In the genomic region with DNA sequence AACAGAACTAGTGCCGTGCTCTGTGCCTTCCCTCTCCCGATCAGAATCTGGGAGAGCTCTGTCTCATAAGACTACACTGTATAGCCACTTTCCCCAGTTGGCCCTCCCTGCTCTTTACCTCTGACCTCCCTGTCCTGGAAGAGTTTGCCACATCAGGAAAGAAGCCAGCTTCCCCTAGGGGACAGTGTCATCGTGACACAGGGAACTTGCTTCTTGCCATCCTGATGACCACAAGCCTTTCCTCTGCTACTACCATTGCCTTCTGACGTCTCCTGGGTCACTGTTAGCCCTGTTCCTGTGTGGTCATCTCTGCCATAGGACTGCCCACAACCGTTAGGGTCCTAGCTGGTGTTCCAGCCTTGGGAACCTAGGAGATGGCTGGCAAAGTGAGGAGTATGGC, we compare ENCODE assay signal across 13 mouse cellular contexts. TPM values are rescaled to one million over a fixed set of nuclear protein-coding genes. Genes with fewer than 3 reads are reported as not detected.
DNase-seq lines count a peak whose midpoint lies in the region; ATAC-seq and TF ChIP-seq lines count a peak whose summit lies in the region.
"Had no signal": no experiment of that assay in that cellular context is flagged by ENCODE, and none has a peak within 500 bp of the region (broad histone marks: within the 10 kb centered on the region; RNA-seq: fewer than 3 reads in every experiment).

No protein-coding gene starts in this region.

- H3K79me2 ChIP-seq in heart, adult 2 months (replicated peaks; ENCODE audit: control insufficient read depth, insufficient read depth, low read length), result no peaks in the 10 kb centered on the region

- no peak for DNase-seq in heart, adult 2 months
- DNase-seq in gastrocnemius, postnatal 25 days, result no peak
- no peak for DNase-seq in cerebellum, adult 9-11 months
- no peak for DNase-seq in gastrocnemius, postnatal 4 days (ENCODE audit: low spot score in 2 of 2)
- DNase-seq: cerebellum, adult 11 months; gastrocnemius, postnatal 10 days; heart, postnatal 14 days; kidney, postnatal 25 days; right cerebral cortex, adult 18-20 months had no signal

- 85% methylated on average over 5 of the region's 5 CpGs for WGBS in heart, embryonic 13.5 days
- WGBS in heart, adult 2 months, result 79% methylated on average over 5 of the region's 5 CpGs
- 75% methylated on average over 5 of the region's 5 CpGs for WGBS in hindbrain, embryonic 12.5 days
- WGBS in midbrain, embryonic 13.5 days, result 79% methylated on average over 5 of the region's 5 CpGs

- no peak overlapping the region for H3K4me3 ChIP-seq in heart, embryonic 13.5 days
- H3K4me3 ChIP-seq in heart, adult 2 months, result no peak overlapping the region
- peak overlapping the region; percentile 94 for H3K4me3 ChIP-seq in E14TG2a.4 (replicated peaks; ENCODE audit: low read length)
- H3K4me3 ChIP-seq in hindbrain, embryonic 12.5 days, result no peak overlapping the region
- no peak overlapping the region for H3K4me3 ChIP-seq in midbrain, embryonic 13.5 days (replicated peaks)

- H3K36me3 ChIP-seq in heart, embryonic 13.5 days, result no peaks in the 10 kb centered on the region
- H3K36me3 ChIP-seq in heart, adult 2 months (ENCODE audit: control insufficient read depth, insufficient read depth, low read length), result no peaks in the 10 kb centered on the region
- H3K36me3 ChIP-seq in E14TG2a.4 (ENCODE audit: insufficient read depth, low read length), result peaks cover 83% of the 10 kb centered on the region
- H3K36me3 ChIP-seq in hindbrain, embryonic 12.5 days, result no peaks in the 10 kb centered on the region
- no peaks in the 10 kb centered on the region for H3K36me3 ChIP-seq in midbrain, embryonic 13.5 days

- TF ChIP-seq EP300 in heart, adult 2 months (IDR thresholded peaks at IDR 0.05; ENCODE audit: insufficient read depth, low read depth, low read length), result no peak

- intact Hi-C loops in heart, adult 2 months (cut with DNase I), result no loop called here

- H3K9ac ChIP-seq in heart, embryonic 13.5 days, result 0 out of 2 replicates have a peak overlapping the region, but pooled peaks have one; percentile 15
- no peak overlapping the region for H3K9ac ChIP-seq in heart, adult 2 months (ENCODE audit: low read depth, low read length)
- H3K9ac ChIP-seq in hindbrain, embryonic 12.5 days, result peak overlapping the region; percentile 41; the same call in 1 of the 2 replicates
- no peak overlapping the region for H3K9ac ChIP-seq in midbrain, embryonic 13.5 days (replicated peaks)

- H3K27me3 ChIP-seq in heart, embryonic 13.5 days (replicated peaks), result no peaks in the 10 kb centered on the region
- H3K27me3 ChIP-seq in heart, adult 2 months (ENCODE audit: control insufficient read depth, insufficient read depth, low read length), result no peaks in the 10 kb centered on the region
- H3K27me3 ChIP-seq in E14TG2a.4 (ENCODE audit: insufficient read depth, low read length), result no peaks in the 10 kb centered on the region
- no peaks in the 10 kb centered on the region for H3K27me3 ChIP-seq in hindbrain, embryonic 12.5 days
- no peaks in the 10 kb centered on the region for H3K27me3 ChIP-seq in midbrain, embryonic 13.5 days

- no peak for TF ChIP-seq CTCF in heart, adult 2 months (IDR thresholded peaks at IDR 0.05)
- TF ChIP-seq CTCF in E14TG2a.4 (conservative IDR thresholded peaks at IDR 0.05; ENCODE audit: low read length), result no peak

- no peak for TF ChIP-seq POLR2A in heart, adult 2 months (IDR thresholded peaks at IDR 0.05; ENCODE audit: insufficient read depth, low read depth, low read length)

- no peak for ATAC-seq in heart, embryonic 13.5 days (ENCODE audit: extremely low read depth, insufficient number of reproducible peaks, low FRiP score, low TSS enrichment)
- ATAC-seq in hindbrain, embryonic 12.5 days (ENCODE audit: low FRiP score), result no peak
- no peak for ATAC-seq in midbrain, embryonic 13.5 days

- H3K27ac ChIP-seq in heart, embryonic 13.5 days (replicated peaks), result no peak overlapping the region
- no peak overlapping the region for H3K27ac ChIP-seq in heart, adult 2 months
- peak overlapping the region; percentile 87 for H3K27ac ChIP-seq in hindbrain, embryonic 12.5 days
- peak overlapping the region; percentile 58 for H3K27ac ChIP-seq in midbrain, embryonic 13.5 days

- peaks cover 69% of the 10 kb centered on the region for H3K4me1 ChIP-seq in heart, embryonic 13.5 days
- H3K4me1 ChIP-seq in heart, adult 2 months (ENCODE audit: control insufficient read depth, insufficient read depth, low read length), result peaks cover 9% of the 10 kb centered on the region; the same call in 1 of the 2 replicates
- peaks cover 90% of the 10 kb centered on the region for H3K4me1 ChIP-seq in E14TG2a.4 (replicated peaks; ENCODE audit: low read depth, low read length)
- H3K4me1 ChIP-seq in hindbrain, embryonic 12.5 days, result peaks cover 79% of the 10 kb centered on the region
- H3K4me1 ChIP-seq in midbrain, embryonic 13.5 days (replicated peaks), result peaks cover 81% of the 10 kb centered on the region

- H3K9me3 ChIP-seq in heart, embryonic 13.5 days, result no peaks in the 10 kb centered on the region
- H3K9me3 ChIP-seq in E14TG2a.4 (ENCODE audit: low read length), result no peaks in the 10 kb centered on the region
- no peaks in the 10 kb centered on the region for H3K9me3 ChIP-seq in hindbrain, embryonic 12.5 days (replicated peaks)
- no peaks in the 10 kb centered on the region for H3K9me3 ChIP-seq in midbrain, embryonic 13.5 days

- H3K4me2 ChIP-seq in heart, embryonic 13.5 days, result no peak overlapping the region
- 0 out of 2 replicates have a peak overlapping the region, but pooled peaks have one; percentile 29 for H3K4me2 ChIP-seq in hindbrain, embryonic 12.5 days (replicated peaks)
- H3K4me2 ChIP-seq in midbrain, embryonic 13.5 days (replicated peaks), result peak overlapping the region; percentile 17; the same call in 1 of the 2 replicates

RNA-seq across cellular contexts. Expression of a gene that starts 16.3 kb away (rescaled TPM):
- polyA plus RNA-seq in heart, embryonic 13.5 days (2015; fragmentation: Nextera tagmentation; extraction: Ambion mirVana), result 9.9 and 11.3 TPM in 2 replicates
- 10 to 100 TPM; 10.5 to 11.4 TPM for total RNA-seq in heart, adult 2 months (2021)
- polyA plus RNA-seq in heart, adult 2 months (2012; rRNA removed), result 10.5 and 12.3 TPM in 2 replicates
- polyA plus RNA-seq in hindbrain, embryonic 12.5 days (2016; fragmentation: Nextera tagmentation; extraction: Ambion mirVana), result 20.9 and 21.1 TPM in 2 replicates
- polyA plus RNA-seq in midbrain, embryonic 13.5 days (2015; fragmentation: Nextera tagmentation; extraction: Ambion mirVana), result 22.8 and 24.0 TPM in 2 replicates
- total RNA-seq in gastrocnemius, postnatal 25 days (2021), result 1 to 10 TPM; 1.6 to 2.5 TPM
- 1 to 10 TPM; 5.4 to 5.6 TPM for total RNA-seq in gastrocnemius, postnatal 4 days (2021)

RNA-seq across cellular contexts. Expression of a gene that starts 29.7 kb away (rescaled TPM):
- 54.2 and 57.9 TPM in 2 replicates for polyA plus RNA-seq in heart, embryonic 13.5 days (2015; fragmentation: Nextera tagmentation; extraction: Ambion mirVana)
- 10 to 100 TPM; 14.1 to 16.1 TPM for total RNA-seq in heart, adult 2 months (2021)
- 35.1 and 38.4 TPM in 2 replicates for polyA plus RNA-seq in heart, adult 2 months (2012; rRNA removed)
- polyA plus RNA-seq in hindbrain, embryonic 12.5 days (2016; fragmentation: Nextera tagmentation; extraction: Ambion mirVana), result 37.5 and 40.5 TPM in 2 replicates
- polyA plus RNA-seq in midbrain, embryonic 13.5 days (2015; fragmentation: Nextera tagmentation; extraction: Ambion mirVana), result 30.1 and 38.1 TPM in 2 replicates
- total RNA-seq in gastrocnemius, postnatal 25 days (2021), result 1 to 10 TPM; 5.8 to 8.5 TPM
- 10 to 100 TPM; 21.1 to 21.2 TPM for total RNA-seq in gastrocnemius, postnatal 4 days (2021)

RNA-seq across cellular contexts. Expression of a gene that starts 29.7 kb away (rescaled TPM):
- 3.3 and 3.7 TPM in 2 replicates for polyA plus RNA-seq in heart, embryonic 13.5 days (2015; fragmentation: Nextera tagmentation; extraction: Ambion mirVana)
- total RNA-seq in heart, adult 2 months (2021), result 1 to 10 TPM; 1.5 to 2.2 TPM
- polyA plus RNA-seq in heart, adult 2 months (2012; rRNA removed), result 1.4 and 1.5 TPM in 2 replicates
- 4.6 and 4.9 TPM in 2 replicates for polyA plus RNA-seq in hindbrain, embryonic 12.5 days (2016; fragmentation: Nextera tagmentation; extraction: Ambion mirVana)
- 4.2 and 4.3 TPM in 2 replicates for polyA plus RNA-seq in midbrain, embryonic 13.5 days (2015; fragmentation: Nextera tagmentation; extraction: Ambion mirVana)
- total RNA-seq in gastrocnemius, postnatal 25 days (2021), result under 1 TPM; 0.77 to 0.91 TPM
- 1 to 10 TPM; 1.7 to 1.9 TPM for total RNA-seq in gastrocnemius, postnatal 4 days (2021)

RNA-seq across cellular contexts. Expression of a gene that starts 43.2 kb away (rescaled TPM):
- 0.62 and 0.82 TPM in 2 replicates for polyA plus RNA-seq in heart, embryonic 13.5 days (2015; fragmentation: Nextera tagmentation; extraction: Ambion mirVana)
- under 1 TPM; 0.23 to 0.39 TPM for total RNA-seq in heart, adult 2 months (2021)
- 0.20 and 0.23 TPM in 2 replicates for polyA plus RNA-seq in heart, adult 2 months (2012; rRNA removed)
- 2.0 and 2.7 TPM in 2 replicates for polyA plus RNA-seq in hindbrain, embryonic 12.5 days (2016; fragmentation: Nextera tagmentation; extraction: Ambion mirVana)
- polyA plus RNA-seq in midbrain, embryonic 13.5 days (2015; fragmentation: Nextera tagmentation; extraction: Ambion mirVana), result 1.9 and 2.0 TPM in 2 replicates
- not detected for total RNA-seq in gastrocnemius, postnatal 25 days (2021)
- under 1 TPM; 0.36 to 0.61 TPM for total RNA-seq in gastrocnemius, postnatal 4 days (2021)

RNA-seq across cellular contexts. Expression of a gene that starts 58.1 kb away (rescaled TPM):
- polyA plus RNA-seq in heart, embryonic 13.5 days (2015; fragmentation: Nextera tagmentation; extraction: Ambion mirVana), result 37.0 and 37.9 TPM in 2 replicates
- total RNA-seq in heart, adult 2 months (2021), result 10 to 100 TPM; 22.9 to 27.2 TPM
- polyA plus RNA-seq in heart, adult 2 months (2012; rRNA removed), result 16.8 and 26.2 TPM in 2 replicates
- 55.0 and 55.1 TPM in 2 replicates for polyA plus RNA-seq in hindbrain, embryonic 12.5 days (2016; fragmentation: Nextera tagmentation; extraction: Ambion mirVana)
- 63.8 and 64.3 TPM in 2 replicates for polyA plus RNA-seq in midbrain, embryonic 13.5 days (2015; fragmentation: Nextera tagmentation; extraction: Ambion mirVana)
- total RNA-seq in gastrocnemius, postnatal 25 days (2021), result 10 to 100 TPM; 20.4 to 22.4 TPM
- 10 to 100 TPM; 24.4 to 24.6 TPM for total RNA-seq in gastrocnemius, postnatal 4 days (2021)

Comparison
In these comparisons a context has a peak if more than half of its experiments do, and no peak if none do; other contexts are left out.
1. H3K9ac ChIP-seq: peak in heart, embryonic 13.5 days (single experiment) and hindbrain, embryonic 12.5 days (single experiment); none in heart, adult 2 months (single experiment) and midbrain, embryonic 13.5 days (single experiment).
2. H3K27ac ChIP-seq: peak in hindbrain, embryonic 12.5 days (single experiment) and midbrain, embryonic 13.5 days (single experiment); none in heart, embryonic 13.5 days (single experiment) and heart, adult 2 months (single experiment).